Mouse (Mus musculus): ENCODE measurements around the gene Mylk.
A peak's percentile ranks its signal among the peaks of the same experiment; 100 is the strongest.

The Mylk gene

DNA sequence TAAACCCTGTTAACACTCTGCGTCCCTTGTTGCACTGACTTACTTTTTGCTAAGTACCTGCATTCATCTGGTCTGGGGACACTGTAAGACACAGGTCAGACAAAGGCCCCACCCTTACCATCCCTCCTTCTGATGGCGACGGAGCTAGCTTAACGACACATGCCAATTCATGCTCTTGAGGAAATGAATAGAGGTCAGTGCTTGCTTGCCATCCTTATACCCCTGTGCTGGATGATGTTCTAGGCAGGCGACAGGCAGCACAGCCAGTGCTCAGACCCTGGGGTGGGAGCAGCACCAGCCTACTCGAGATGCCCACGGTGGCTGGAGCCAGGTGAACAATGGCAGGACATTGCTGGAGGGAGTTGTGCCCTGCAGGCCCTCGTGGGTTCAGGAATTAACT lies 157.8 kb downstream of the Mylk start:
- DNase-seq (ENCODE audit: low read depth, low spot score): no peak

DNA sequence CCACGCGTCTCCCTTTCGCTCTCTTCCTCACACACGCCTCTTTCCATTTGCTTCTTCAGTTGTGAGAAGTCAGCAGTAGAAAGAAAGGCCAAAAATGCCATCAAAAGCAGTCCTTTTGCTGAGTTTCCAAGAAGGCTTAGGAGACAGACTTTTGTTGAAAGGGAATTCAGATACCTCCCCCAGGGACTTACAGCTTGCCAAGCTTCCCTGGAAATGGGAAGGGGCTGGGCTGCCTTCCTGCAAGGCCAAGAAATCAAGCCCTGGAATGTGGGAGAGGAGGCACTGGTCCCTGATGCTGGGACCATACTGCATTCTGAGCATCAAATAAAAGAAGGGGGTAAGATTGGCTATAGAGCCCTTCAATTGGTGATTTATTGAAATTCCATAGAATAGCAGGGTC lies 159.9 kb downstream of the Mylk start:
- no peak for DNase-seq (ENCODE audit: low read depth, low spot score)

DNA sequence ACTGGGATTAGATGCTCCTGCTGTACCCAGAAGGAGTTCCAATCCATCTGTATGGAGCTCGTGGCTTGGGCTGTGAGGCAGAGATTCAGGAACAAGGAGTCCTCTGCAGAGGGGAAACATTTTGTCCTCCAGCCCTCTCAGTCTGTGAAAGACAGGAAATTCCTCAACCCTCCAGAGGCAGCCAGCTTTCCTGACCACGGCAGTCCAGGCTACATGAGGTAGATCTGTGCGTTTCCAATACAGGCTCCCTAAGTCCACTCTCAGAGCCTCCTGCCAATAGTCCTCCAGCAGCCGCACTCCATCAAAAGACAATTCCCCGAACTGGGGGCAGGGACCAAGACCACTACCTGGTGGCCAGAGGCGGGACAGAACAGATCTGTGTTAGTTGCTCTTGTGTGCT lies 164.4 kb downstream of the Mylk start:
- DNase-seq (ENCODE audit: low read depth, low spot score): no peak

DNA sequence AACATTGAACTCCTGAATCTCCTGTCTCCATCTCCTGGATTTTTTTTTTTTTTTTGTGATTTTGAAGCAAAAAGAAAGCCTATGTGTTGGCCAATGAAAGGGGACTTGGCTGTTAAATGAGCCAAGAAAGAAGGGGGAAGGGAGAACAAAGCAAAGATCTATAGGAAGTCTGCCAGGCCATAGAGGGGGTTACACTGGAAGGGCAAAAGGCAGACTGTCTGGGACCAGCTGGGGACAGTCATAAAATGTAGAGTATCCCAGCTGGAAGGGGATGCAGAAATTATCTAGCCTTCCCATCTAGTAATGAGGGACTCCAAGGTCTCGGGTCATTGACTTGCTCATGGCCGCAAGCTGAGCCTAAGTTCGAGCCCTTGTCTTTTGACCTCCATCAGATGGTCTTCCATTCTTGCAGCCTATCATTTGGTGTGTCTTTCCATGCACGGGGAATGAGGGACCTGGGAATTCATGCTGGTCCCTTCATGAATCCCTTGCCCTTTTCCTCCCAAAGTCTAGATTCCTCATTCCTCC lies 172.4 kb downstream of the Mylk start:
- no peak for DNase-seq (ENCODE audit: low read depth, low spot score)

DNA sequence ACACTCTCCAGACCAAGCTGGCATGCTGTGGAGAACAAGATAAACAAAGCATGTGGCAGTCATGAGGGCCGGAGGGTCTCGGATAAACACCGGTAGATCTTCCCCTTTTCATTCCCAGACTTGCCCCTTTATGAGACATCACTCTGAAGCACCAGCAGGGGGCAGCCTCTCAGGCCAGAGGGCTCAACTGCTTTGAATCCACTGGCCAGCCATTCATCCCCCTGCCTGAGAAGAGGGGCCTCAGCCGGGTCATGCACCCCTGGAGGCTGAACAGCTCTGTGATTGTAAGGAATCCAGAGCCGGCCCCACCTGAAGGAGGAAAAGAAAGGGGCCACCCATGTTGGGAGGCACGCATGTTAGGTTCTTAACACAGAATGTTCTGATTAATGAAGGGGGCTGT lies 175.2 kb downstream of the Mylk start:
- DNase-seq (ENCODE audit: low read depth, low spot score): peak; percentile 53

DNA sequence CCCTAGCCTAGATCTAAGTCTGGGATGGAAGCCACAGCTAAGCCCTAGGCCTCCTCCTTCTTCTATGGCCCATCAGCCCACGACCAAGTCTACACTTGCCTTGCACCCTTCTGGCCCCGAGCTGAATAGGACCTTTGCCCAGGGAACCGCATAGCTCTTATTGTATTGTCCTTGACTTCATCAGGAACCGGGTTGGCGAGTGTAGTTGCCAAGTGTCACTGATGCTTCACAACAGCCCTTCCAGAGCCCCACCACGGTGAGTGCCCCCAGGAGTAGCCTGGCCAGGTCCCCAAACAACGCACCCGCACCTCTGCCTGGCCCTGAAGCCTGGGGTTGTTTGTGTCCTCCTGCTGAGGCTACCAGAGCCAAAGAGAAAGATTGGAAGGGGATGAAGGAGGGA lies 175.9 kb downstream of the Mylk start:
- DNase-seq (ENCODE audit: low read depth, low spot score): no peak

DNA sequence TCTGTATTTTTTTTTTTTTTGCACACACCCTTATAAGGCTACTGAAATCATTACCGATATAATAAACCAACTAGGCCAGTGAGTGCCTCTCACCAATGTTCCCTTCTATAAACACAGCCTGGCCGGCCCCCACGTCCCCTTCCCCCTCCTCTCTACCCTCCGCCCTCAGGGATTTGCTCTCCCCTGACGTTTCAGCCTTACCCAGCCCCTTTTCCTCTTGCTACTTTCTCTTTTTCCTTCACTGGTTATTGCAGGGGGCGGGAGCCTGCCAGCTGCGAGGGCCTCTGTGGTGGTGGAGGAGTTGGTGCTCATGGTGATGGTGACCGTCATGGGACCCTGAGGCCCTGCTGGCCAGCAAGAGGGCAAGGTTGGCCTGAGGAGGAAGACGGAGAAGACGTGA lies 176.3 kb downstream of the Mylk start:
- no peak for DNase-seq (ENCODE audit: low read depth, low spot score)

DNA sequence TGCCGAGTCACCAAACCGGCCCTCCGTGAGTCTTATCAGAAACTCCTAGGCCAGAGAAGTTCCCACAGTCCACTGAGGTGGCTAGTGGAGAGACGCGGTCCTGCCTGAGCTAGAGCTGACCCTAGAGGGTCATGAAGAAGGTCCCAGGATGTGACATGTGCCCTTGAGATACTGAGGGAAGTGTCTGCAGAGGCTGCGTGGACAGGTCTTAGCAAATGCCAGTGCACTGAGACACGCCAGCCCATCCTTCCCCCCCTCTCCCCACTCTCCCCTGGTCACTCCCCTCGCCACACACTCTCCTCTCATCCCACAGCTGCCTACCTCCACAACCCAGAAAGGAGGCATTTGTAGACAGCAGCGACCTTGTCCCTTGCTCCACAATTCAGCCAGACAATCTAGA lies 178.6 kb downstream of the Mylk start:
- DNase-seq (ENCODE audit: low read depth, low spot score): no peak

DNA sequence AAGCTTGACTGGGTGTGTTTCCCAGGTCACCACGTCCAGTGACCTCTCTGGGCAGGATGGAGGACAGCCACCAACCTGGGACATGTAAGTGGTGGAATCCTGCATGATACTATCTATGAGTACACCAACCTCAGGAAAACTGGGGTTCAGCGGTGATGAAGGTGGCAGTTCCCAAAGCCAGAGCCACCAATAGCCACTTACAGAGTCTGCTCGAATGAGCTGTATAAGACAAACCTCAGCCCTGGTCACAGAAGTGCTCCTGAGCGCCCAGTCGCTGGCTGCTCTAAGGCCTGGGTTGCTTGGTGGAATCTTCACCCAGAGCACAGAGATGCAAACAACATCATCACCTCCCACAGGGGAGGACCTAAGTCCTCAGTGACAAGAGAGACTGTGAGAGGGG lies 179.3 kb downstream of the Mylk start:
- no peak for DNase-seq (ENCODE audit: low read depth, low spot score)

DNA sequence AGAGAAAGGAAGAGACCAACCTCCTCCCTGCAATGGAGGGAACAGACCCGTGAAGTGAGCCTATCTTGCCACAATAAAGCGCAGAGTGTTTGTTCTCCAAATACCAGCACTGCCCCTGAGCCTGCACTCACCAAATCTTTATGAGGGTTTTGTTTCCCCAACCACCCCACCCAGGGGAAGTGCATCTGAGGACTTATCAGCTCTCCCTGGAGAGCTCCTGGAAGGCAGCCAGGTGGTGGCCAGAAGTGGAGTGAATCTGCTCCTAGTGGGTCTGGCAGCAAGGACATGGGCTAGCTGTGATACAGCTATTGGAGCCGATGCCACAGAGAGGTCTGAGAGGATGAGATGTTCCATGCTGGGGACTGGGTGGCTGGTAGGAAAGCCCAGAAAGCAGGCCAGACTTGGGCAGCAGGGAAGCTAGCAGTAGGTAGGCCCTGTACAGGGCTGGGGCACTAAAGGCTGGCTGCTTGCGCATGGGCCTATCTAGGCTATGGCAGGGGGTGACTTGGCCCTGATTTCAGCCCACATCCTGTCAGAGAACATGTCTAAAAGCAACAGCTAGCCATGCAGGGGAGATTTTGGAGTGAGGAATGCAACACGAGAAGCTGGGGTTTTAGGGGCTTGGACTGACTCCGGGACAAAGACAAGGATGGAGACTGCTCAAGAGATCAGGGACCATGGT lies 180.1 kb downstream of the Mylk start:
- DNase-seq (ENCODE audit: low read depth, low spot score): no peak

DNA sequence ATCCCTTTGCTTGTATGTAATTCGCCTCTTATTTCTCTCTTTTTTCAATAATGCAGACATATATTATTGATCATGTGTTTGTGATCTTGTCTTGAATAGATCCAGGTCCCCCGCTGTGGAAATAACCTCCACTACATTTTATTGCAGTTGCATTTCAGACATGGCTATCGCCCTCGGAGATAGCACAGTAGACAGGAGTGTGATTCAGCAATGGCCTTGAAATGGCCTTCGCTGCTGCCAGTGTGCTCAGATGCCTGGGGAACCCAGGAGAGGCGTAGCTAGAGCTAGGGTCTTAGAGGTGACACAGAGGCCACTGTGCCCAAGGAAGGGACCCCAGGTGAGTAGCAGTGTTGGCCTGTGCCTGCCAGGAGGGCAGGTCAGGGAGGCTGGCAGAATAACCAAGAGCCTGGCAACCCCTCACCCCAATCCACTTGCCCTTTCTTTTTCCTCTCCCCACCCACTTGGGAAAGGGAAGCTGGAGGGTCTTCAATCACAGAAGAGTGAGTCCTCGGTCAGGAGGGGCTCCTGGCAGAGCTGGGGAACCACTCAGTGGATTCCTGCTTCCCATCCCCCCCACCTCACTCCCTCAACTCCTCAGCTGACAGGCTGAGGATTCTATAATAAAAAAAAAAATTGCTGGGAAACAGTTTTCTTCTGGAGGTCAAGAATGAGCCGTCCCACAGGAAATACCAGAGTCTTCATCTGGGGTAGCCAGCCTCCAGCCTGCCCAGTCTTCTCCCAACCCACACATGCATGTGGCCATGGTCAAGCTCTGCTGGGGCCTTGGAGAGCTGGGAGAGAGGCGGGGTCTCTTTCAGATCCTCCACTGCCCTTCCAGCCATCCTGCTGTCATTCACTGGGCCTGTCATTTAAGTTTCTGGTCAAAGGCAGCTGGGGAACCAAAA lies 181.8 kb downstream of the Mylk start:
- no peak for DNase-seq (ENCODE audit: low read depth, low spot score)

DNA sequence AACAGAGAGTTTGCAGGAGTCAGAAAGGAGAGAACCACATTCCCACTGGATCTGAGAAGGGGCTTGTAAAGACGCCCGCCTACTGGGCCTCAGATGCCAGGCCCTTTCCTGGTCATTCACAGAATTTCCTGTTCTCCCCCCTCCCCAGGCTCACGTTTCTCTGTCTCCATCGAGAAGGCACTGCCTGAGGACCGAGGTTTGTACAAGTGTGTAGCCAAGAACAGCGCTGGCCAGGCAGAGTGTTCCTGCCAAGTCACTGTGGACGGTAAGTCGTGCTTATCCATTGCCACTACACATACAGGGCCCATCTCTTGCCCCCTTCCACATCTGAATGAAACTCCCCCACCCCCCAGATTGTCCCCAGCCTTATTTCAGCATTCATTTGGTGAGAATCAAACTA lies 184.7 kb downstream of the Mylk start:
- DNase-seq (ENCODE audit: low read depth, low spot score): no peak

DNA sequence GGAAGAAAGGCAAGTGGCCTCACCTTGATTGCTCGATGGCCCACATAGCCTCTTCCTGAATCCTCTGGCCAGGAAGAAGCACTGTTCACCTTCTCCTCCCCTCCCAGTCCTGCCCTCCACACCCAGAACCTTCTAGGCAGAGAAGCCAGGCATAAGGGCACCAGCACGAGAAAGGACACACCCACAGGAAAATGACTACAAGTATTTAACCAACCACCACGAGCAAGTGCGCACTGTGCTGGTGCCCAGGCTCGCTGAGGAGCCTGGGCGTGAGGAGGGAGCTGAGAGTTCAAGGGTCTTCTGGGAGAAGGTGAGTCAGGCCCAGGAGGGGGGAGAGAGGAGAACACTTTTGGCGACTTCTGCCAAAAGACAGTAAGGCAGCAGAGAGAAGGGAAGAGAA lies 185.1 kb downstream of the Mylk start:
- no peak for DNase-seq (ENCODE audit: low read depth, low spot score)

DNA sequence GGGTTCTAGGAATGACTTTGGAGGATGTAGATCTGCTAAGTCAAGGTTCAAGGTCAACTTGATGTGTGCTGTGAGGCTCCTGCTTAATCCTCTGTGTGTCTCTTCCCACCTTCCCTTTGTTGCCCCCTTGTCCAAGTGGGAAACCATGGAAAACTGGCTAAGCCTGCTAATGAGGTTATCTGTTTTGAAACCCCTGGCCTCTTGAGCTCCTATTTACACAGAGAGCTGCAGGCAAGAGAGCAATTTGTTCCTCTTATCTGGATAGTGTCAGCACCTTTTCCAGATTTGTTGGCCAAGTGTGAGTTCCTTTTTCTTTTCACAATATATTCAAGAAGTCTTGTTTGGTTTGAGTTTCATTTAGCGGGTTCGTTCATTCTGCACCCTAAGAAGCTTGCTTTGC lies 186.3 kb downstream of the Mylk start:
- no peak for DNase-seq (ENCODE audit: low read depth, low spot score)

DNA sequence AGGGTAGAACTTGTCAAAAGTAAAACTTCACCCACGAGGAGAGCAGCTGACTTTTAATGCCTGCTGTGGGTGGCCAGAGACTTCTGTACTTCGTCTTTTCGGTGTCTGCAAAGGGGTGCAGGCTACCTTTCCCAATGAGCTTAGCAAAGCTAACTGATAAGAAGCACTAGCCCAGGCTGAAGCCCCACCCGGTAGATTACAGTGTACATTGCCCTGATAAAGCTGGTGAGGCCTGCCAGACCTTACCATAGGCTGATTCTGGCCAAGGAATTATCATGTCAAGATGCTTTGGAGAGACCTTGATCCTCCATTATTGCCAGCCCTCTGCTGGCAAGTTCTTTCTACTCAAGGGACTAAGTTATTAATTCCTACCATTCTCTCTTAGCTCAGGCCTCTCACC lies 188.2 kb downstream of the Mylk start:
- no peak for DNase-seq (ENCODE audit: low read depth, low spot score)

DNA sequence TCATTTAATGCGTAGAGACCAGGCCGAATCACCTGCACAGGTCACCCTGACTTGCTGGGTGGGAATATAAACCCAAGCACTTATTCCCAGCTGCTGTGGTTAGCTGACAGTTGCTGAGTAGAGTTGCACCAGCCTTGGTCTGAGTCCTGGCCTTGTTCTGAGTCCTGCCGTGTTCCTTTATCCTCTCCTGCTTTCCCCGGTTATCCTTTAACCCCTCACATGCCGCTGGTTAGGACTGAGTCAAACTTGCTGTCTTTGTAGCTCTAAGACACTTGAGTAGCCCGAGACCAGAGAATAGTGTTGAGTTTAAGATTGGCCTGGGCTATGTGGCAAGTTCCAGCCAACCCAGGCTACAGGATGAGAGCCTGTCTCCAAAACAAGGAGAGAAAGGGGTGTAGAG lies 189.5 kb downstream of the Mylk start:
- DNase-seq (ENCODE audit: low read depth, low spot score): no peak

DNA sequence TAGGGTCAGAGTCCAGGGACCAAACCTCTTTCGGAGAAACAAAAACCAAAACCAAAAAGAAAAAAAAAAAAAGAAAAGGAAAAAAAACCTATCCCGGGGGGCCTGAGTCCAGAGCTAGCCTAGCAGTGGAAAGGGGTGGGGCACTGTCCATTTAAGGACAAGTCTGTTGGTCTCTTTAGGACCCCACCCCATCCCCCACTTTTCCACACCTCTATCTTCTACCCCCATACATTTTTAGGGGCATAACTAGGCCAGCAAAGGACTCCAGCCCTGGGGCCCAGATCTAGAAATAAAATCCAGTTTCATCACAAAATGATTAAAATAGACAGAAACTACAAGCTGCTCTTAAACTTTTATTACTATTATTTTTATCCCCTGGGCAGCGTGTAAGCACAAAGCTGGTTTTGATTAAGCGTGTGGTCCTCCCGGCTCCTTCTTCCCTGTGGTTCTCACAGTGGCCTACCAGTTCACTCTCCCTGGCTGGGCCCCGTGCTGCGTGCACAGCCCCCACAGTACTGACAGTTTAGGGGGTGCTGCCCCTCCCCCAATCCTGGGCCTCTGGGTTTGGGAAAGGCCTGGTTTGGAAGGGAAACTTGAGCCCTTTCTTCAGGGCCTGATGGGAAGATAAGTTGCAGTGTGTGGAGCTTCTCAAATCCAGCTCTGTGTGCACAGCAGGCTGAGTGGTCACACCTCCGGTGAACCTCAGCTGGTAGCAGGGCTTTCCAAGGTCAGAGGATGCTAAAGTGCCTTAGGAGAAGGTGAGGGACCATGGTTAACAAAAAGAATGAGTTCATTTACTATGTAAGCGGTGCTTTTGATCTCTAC lies 190.7 kb downstream of the Mylk start:
- peak; percentile 85 for DNase-seq (ENCODE audit: low read depth, low spot score)

DNA sequence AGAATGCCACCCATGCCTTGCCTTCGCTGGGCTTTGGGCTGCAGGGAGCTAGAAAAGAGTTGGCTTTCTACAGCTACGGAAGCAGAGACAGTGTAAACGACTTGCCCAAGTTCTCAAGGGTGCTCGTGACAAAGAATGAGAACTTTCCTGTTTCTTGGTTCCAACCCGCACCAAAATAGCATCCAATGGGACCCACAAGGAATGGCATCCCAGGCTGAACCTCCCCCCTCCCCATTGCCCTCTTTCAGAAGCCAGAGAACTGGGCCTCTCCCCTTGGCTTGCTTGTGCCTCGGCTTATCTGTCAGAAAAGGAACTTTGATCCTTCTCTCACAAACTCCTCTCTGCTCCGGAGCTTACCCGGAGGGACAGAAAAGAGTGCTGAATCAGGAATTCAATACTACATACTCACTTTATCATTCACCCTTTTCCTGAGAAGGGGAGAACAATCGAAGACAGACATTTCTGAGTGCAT lies 191.4 kb downstream of the Mylk start:
- no peak for DNase-seq (ENCODE audit: low read depth, low spot score)

DNA sequence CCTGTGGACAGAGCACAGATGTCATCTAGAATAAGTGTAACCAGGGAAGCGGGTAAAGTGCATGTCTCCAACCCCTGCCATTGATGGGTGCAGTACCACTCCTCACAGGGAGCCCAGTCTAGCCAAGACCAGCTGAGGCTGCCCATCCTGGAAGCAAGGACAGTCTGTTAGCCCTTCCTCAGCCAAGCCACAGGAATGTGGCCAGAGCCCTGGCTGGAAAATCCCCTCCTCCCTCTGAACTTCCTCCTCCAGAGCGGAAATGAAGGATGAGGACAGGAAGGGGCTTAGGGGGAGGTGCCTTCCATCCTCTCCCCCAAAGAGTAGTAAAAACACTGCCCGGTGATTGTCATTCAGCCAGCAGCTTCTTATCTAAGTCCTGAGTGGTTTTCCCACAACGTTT lies 192.6 kb downstream of the Mylk start:
- DNase-seq (ENCODE audit: low read depth, low spot score): no peak

DNA sequence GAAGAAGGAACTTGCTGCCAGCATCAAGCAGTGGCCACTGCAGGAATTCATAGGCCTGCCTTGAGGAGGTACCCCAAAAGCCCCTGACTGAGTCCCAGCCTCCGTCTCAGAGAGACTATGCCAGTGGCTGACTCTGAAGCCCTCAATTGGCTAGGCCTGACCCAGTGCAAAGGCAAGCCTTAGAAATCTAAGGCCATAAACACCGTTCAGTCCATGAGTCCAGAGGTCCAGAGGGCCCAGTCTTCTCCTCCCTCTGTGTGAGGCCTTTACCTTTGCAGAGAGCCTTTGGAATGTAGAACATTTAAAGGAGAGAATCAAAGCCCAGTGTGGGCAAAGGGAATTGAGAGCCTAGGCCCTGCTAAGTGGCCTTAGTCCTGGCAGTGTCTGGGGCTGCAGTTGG lies 193.2 kb downstream of the Mylk start:
- no peak for DNase-seq (ENCODE audit: low read depth, low spot score)

DNA sequence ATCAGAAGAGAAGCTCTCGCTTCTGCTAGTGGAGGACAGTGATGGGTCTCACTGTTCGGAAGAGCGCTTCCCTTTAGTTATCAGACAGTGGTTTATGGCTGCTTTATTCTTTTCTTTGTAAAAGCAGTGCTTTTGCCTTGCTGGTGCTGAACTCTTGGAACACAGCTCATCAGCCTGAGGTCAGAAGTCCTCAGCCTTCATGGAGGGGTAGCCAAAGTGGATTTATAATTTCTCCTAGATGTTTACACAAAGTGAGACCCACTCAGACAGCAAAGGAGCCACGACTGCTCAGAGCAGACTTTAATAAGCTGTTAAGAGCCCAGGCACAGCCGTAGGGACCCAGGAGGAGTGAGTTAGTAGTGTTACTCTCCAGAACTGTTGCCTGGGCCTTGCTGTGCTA lies 194.9 kb downstream of the Mylk start:
- DNase-seq (ENCODE audit: low read depth, low spot score): no peak

DNA sequence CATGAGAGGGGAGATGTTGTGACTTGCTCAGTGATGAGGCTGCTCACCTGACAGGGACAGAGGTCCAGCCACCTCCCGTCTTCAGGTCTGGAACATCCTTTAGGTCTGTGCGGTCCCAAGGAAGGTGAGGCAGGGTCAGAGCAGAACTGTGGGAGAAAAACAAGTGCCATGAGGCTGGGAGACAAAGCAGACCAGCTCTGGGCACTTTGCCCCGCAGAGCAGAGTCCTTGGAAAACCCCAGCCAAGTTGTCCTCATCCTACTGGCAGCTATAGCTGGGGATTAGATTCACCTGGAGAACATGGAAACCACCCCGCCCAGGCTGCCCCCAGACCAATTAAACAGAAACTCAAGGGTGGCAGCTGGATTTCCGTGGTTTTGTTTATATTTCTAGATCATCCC lies 195.4 kb downstream of the Mylk start:
- DNase-seq (ENCODE audit: low read depth, low spot score): no peak

All from ES-CJ7 (cell line).